Mouse (Mus musculus) myocyte (in vitro differentiated cells): ENCODE data around the gene Fgd2. TPM values are rescaled to one million over a fixed set of nuclear protein-coding genes. Genes with fewer than 3 reads are reported as not detected.

Source experiments
- H3K27me3 ChIP-seq: one replicate; pipeline ENCODE4 v1.6.1; 2011; ENCODE audit not compliant: control insufficient read depth, insufficient read depth, insufficient read length
- H3K36me3 ChIP-seq: one replicate; pipeline ENCODE4 v1.6.1; 2011; ENCODE audit not compliant: control insufficient read depth, insufficient read depth
- H3K4me2 ChIP-seq: one replicate; pipeline ENCODE4 v1.6.1; 2011; ENCODE audit warnings: low read depth, control low read depth
- H3K4me3 ChIP-seq: one replicate; pipeline ENCODE4 v1.5.1; 2011; ENCODE audit warnings: mild to moderate bottlenecking, control low read depth, moderate library complexity
- H3K79me2 ChIP-seq: one replicate; pipeline ENCODE4 v1.6.1; 2011; ENCODE audit not compliant: control insufficient read depth, insufficient read depth
- H3ac ChIP-seq: one replicate; pipeline ENCODE4 v1.6.1; 2011; ENCODE audit not compliant: control insufficient read depth, insufficient read length
- CEBPB ChIP-seq: IDR thresholded peaks from 2 replicates; pipeline ENCODE4 v1.6.1; 2011; ENCODE audit warnings: mild to moderate bottlenecking, moderate library complexity; ENCODE audit not compliant: poor library complexity, insufficient read depth, severe bottlenecking
- E2F4 ChIP-seq: IDR thresholded peaks from one replicate; pipeline ENCODE4 v1.6.1; 2011; ENCODE audit warnings: mild to moderate bottlenecking, control low read depth, moderate library complexity; ENCODE audit not compliant: insufficient read depth
- MAX ChIP-seq: IDR thresholded peaks from one replicate; pipeline ENCODE4 v1.6.1; 2011; ENCODE audit warnings: low read depth, mild to moderate bottlenecking, control low read depth
- MYOD1 ChIP-seq, 3 experiments: IDR thresholded peaks; one replicate each; pipeline ENCODE4 v1.6.1; 2011; ENCODE audit warnings: control low read depth in 2 of 3, low read depth in 2 of 3, mild to moderate bottlenecking in 2 of 3, moderate library complexity in 1 of 3; ENCODE audit not compliant: insufficient read length in 2 of 3, control insufficient read depth in 1 of 3
- MYOG ChIP-seq, 3 experiments: IDR thresholded peaks; one replicate each; pipeline ENCODE4 v1.6.1; 2011; ENCODE audit warnings: control low read depth in 2 of 3, low read depth in 2 of 3, mild to moderate bottlenecking in 2 of 3; ENCODE audit not compliant: insufficient read length in 2 of 3, control insufficient read depth in 1 of 3, insufficient read depth in 1 of 3
- POLR2A ChIP-seq: IDR thresholded peaks from one replicate; pipeline ENCODE4 v1.6.1; 2011; ENCODE audit warnings: low read depth, mild to moderate bottlenecking, control low read depth, moderate library complexity; ENCODE audit not compliant: insufficient read length
- POLR2AphosphoS2 ChIP-seq: IDR thresholded peaks from one replicate; pipeline ENCODE4 v1.6.1; 2011; ENCODE audit warnings: low read depth, control low read depth; ENCODE audit not compliant: insufficient read length
- REST ChIP-seq: IDR thresholded peaks from one replicate; pipeline ENCODE4 v1.6.1; 2011; ENCODE audit warnings: mild to moderate bottlenecking, control low read depth, moderate library complexity; ENCODE audit not compliant: insufficient read depth, insufficient read length
- SRF ChIP-seq: IDR thresholded peaks from one replicate; pipeline ENCODE4 v1.6.1; 2011; ENCODE audit warnings: low read depth; ENCODE audit not compliant: control insufficient read depth, insufficient read length
- TCF12 ChIP-seq: IDR thresholded peaks from one replicate; pipeline ENCODE4 v1.6.1; 2011; ENCODE audit warnings: mild to moderate bottlenecking, control low read depth; ENCODE audit not compliant: poor library complexity, insufficient read depth, severe bottlenecking
- TCF3 ChIP-seq: IDR thresholded peaks from one replicate; pipeline ENCODE4 v1.6.1; 2011; ENCODE audit warnings: low read depth, control low read depth; ENCODE audit not compliant: insufficient read length
- USF1 ChIP-seq: IDR thresholded peaks from one replicate; pipeline ENCODE4 v1.6.1; 2011; ENCODE audit warnings: low read depth, mild to moderate bottlenecking, control low read depth, moderate library complexity
- polyA plus RNA-seq: library from polyadenylated mRNA; unstranded; fragments of >200 nt; fragmentation: generic; extraction: Trizol; gene quantifications from one replicate; pipeline ENCODE4 v1.2.1, GENCODE M21; 2012; ENCODE audit warnings: missing spikeins

Fgd2 gene
- polyA plus RNA-seq, 1 experiment, result 0.54 TPM

GRCm38 (mm10) chr17:29321765-29322602, 38.7 kb upstream of the Fgd2 start:
- no peaks in the 10 kb centered on the region for H3K27me3 ChIP-seq
- no peak overlapping the region for H3K4me3 ChIP-seq
- TF ChIP-seq POLR2A (no peak), USF1 (no peak), MYOG (IDR thresholded peaks at IDR 0.05; ENCODE audit: control insufficient read depth in 1 of 3, insufficient read depth in 1 of 3, insufficient read length in 2 of 3, low read depth in 2 of 3) (no peak), TCF12 (no peak), REST (no peak), MYOD1 (IDR thresholded peaks at IDR 0.05; ENCODE audit: control insufficient read depth in 1 of 3, insufficient read length in 2 of 3, low read depth in 2 of 3) (no peak), CEBPB (no peak), MAX (no peak), E2F4 (no peak), SRF (no peak), TCF3 (no peak), POLR2AphosphoS2 (no peak)
- H3ac ChIP-seq, result no peak overlapping the region
- no peaks in the 10 kb centered on the region for H3K36me3 ChIP-seq
- H3K4me2 ChIP-seq, result no peak overlapping the region
- H3K79me2 ChIP-seq, result no peaks in the 10 kb centered on the region

GRCm38 (mm10) chr17:29322603-29322962, 38.1 kb upstream of the Fgd2 start:
- Histone ChIP-seq H3K79me2 (no peaks in the 10 kb centered on the region), H3K4me3 (no peak overlapping the region), H3K27me3 (no peaks in the 10 kb centered on the region), H3K36me3 (no peaks in the 10 kb centered on the region), H3K4me2 (no peak overlapping the region), H3ac (no peak overlapping the region)
- TF ChIP-seq POLR2A (no peak), MAX (no peak), SRF (no peak), E2F4 (no peak), POLR2AphosphoS2 (no peak), TCF12 (no peak), REST (no peak), USF1 (no peak), MYOG (IDR thresholded peaks at IDR 0.05; ENCODE audit: control insufficient read depth in 1 of 3, insufficient read depth in 1 of 3, insufficient read length in 2 of 3, low read depth in 2 of 3) (no peak), MYOD1 (IDR thresholded peaks at IDR 0.05; ENCODE audit: control insufficient read depth in 1 of 3, insufficient read length in 2 of 3, low read depth in 2 of 3) (no peak), CEBPB (no peak), TCF3 (no peak)

DNA sequence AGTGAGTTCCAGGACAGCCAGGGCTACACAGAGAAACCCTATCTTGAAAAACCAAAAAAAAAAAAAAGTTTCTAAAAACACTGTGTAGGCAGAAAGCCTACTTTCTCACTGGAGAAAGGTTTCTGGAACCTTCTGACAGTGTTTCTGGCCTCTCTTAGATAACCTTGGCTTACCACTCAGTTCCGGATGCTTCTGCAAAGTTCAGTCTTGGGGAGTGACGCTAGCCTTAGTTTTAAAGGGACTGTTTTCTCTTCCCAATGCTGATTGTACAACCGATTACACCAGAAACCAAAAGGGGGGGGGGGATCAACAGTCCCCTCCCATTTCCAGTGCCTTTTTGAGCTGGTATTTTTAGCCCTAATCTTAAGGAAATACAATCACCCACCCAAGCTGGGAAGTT, 37.1 kb upstream of the Fgd2 start:
- Histone ChIP-seq H3ac (no peak overlapping the region), H3K27me3 (no peaks in the 10 kb centered on the region), H3K4me2 (no peak overlapping the region), H3K79me2 (no peaks in the 10 kb centered on the region), H3K36me3 (no peaks in the 10 kb centered on the region), H3K4me3 (no peak overlapping the region)
- TF ChIP-seq SRF (no peak), TCF3 (no peak), E2F4 (no peak), CEBPB (no peak), MYOG (IDR thresholded peaks at IDR 0.05; ENCODE audit: control insufficient read depth in 1 of 3, insufficient read depth in 1 of 3, insufficient read length in 2 of 3, low read depth in 2 of 3) (no peak), POLR2A (no peak), TCF12 (no peak), MAX (no peak), MYOD1 (IDR thresholded peaks at IDR 0.05; ENCODE audit: control insufficient read depth in 1 of 3, insufficient read length in 2 of 3, low read depth in 2 of 3) (no peak), USF1 (no peak), REST (no peak), POLR2AphosphoS2 (no peak)

DNA sequence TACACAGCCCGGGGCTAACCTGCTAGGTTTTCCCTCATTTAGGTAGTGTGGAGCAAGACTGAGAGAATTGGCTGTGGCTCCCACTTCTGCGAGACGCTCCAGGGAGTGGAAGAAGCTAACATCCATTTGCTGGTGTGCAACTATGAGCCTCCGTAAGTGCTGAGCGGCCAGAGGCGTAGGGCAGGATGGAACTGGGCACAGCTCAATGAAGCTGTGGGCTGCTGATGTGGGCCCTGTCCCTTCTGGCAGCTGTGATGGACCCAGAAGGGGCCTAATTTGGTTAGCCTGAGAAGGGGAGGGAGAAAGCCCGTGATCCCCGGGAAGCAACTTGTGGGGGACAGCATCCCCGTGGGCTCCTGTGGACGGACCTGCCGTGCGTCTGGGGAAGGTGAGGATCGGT, 34.9 kb upstream of the Fgd2 start:
- H3K36me3 ChIP-seq, result no peaks in the 10 kb centered on the region
- TF ChIP-seq SRF (no peak), POLR2AphosphoS2 (no peak), CEBPB (no peak), MYOD1 (IDR thresholded peaks at IDR 0.05; ENCODE audit: control insufficient read depth in 1 of 3, insufficient read length in 2 of 3, low read depth in 2 of 3) (no peak)
- H3K79me2 ChIP-seq, result no peaks in the 10 kb centered on the region
- H3K4me2 ChIP-seq, result no peak overlapping the region
- no peak overlapping the region for H3ac ChIP-seq
- no peak overlapping the region for H3K4me3 ChIP-seq
- no peaks in the 10 kb centered on the region for H3K27me3 ChIP-seq
